Mouse (Mus musculus) adrenal gland, postnatal 4 days (tissue): ENCODE data around the gene Zfp119b. TPM values are rescaled to one million over a fixed set of nuclear protein-coding genes. Genes with fewer than 3 reads are reported as not detected.
"Not testable (repeated sequence)": the region's sequence is repeated elsewhere in the genome, so short reads cannot be mapped to it uniquely, and the experiment has no call there.

Experiments used
- DNase-seq, 2 experiments: peaks; one replicate each; pipeline ENCODE4 v3.0.0; 2021 to 2022; ENCODE audit warnings: low spot score in 2 of 2, mixed read lengths in 2 of 2
- total RNA-seq, 2 experiments: library from RNA; stranded (reverse); gene quantifications; 2 replicates each; pipeline ENCODE4 v1.2.3; 2021

Gene Zfp119b
- total RNA-seq, 2 experiments from 2014 or later, result 7.2 to 8.0 TPM

- peak in 1 of 2 experiments; percentile 2 for DNase-seq
Measured at GRCm38 (mm10) chr17:55957726-55958583, 8.7 kb upstream of the Zfp119b start.

DNA sequence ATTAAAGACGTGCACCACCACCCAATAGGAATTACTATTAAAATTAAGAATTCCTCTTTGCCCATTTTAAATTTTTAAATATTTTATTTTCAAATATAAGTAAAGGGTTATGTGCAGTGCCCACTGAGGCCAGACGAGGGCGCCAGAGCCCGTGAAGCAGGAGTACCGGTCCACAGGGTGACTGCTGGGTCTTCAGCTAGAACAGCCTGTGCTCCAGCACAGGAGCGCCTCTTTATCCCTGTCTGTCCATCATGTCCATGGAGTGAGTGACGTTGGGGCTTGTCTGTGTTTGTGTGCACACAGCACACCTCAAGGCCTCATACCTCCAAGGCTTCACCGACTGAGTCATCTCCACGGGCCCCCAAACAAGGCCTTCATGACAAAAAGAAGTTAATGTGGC, 7.9 kb upstream of the Zfp119b start:
- peak; percentile 33 to 60 for DNase-seq

DNA sequence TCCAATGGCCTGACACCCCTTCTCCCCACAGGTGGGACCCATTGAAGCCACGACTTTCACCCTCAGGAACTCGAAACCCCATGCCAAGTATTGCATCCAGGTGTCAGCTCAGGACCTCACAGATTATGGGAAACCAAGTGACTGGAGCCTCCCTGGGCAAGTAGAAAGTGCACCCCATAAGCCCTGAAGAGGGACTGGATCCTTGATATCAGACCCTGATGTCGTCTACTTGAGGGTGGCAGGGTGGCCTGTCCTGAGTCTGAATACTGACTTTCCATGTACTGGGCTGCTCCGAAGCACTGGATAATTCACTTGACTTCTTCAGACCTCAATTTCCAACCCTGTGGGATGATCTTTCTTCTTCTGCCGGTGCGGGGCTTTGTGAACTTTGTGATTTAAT, 7.3 kb upstream of the Zfp119b start:
- DNase-seq, result peak; percentile 2 to 3

DNA sequence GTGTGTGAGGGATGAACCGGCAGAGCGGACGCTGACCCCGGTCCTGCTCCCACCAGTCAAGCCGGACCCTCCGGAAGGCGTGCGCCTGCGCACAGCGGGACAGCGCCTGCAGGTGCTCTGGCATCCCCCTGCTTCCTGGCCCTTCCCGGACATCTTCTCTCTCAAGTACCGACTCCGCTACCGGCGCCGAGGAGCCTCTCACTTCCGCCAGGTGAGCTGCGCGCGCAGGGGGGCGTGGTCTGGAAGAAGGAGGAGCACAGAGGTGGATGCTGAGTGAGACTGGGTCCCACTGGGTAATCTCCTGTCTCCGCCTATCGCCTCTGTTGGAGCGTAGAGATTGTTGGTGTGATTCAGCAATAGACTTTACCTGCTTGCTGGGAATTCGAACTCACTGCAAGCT, 6.8 kb upstream of the Zfp119b start:
- peak; percentile 3 to 6 for DNase-seq

DNA sequence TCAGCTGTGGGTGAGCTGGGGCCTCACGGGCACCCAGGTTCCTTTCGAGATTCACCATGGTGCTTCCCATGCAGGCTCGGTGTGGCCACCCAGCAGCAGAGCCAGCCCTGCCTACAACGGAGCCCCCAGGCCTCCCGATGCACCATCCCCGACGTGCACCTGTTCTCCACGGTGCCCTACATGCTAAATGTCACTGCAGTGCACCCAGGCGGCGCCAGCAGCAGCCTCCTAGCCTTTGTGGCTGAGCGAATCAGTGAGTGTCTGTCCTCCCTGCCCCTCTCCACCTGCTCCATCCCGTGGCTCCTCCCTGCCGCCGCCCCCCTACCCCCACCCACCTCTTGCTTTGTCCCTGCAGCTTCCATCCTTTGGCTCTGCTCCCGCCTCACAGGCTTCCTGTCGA, 4.9 kb upstream of the Zfp119b start:
- peak in 1 of 2 experiments; percentile 1 for DNase-seq

DNA sequence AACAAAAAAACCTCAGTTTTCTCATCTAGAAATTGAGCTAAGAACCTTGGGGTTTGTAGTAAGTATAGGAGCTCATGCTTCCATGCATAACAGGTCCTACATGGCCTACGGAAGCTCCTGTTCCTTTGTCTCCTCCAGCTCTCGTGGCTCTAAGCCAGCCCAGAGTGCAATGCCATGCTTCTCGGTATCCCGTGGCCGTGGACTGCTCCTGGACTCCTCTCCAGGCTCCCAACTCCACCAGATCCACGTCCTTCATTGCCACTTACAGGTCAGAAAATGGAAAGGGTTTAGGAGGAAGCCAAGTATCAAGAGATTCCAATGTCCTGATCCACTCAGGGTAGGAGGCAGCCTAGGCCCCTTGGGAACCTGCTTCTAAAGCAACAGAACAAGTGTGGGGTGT, 4.5 kb upstream of the Zfp119b start:
- peak in 1 of 2 experiments; percentile 2 for DNase-seq

- DNase-seq, result peak in 1 of 2 experiments; percentile 1
Measured at GRCm38 (mm10) chr17:55952447-55953027, 3.2 kb upstream of the Zfp119b start, which contains the start of gene Ebi3. Gene Ebi3, plus strand, starts transcription at chr17:55952640.

- DNase-seq, result no peak
Measured at GRCm38 (mm10) chr17:55952041-55952440, 2.7 kb upstream of the Zfp119b start.

- no peak for DNase-seq
Measured at GRCm38 (mm10) chr17:55950601-55951000, 1.3 kb upstream of the Zfp119b start.

- no peak for DNase-seq
Measured at GRCm38 (mm10) chr17:55948647-55949046, 653 bp downstream of the Zfp119b start.

- DNase-seq, result no peak
Measured at GRCm38 (mm10) chr17:55945696-55946095, 3.6 kb downstream of the Zfp119b start.

GRCm38 (mm10) chr17:55944866-55945682, 4.2 kb downstream of the Zfp119b start:
- DNase-seq, result peak; percentile 78 to 81

DNA sequence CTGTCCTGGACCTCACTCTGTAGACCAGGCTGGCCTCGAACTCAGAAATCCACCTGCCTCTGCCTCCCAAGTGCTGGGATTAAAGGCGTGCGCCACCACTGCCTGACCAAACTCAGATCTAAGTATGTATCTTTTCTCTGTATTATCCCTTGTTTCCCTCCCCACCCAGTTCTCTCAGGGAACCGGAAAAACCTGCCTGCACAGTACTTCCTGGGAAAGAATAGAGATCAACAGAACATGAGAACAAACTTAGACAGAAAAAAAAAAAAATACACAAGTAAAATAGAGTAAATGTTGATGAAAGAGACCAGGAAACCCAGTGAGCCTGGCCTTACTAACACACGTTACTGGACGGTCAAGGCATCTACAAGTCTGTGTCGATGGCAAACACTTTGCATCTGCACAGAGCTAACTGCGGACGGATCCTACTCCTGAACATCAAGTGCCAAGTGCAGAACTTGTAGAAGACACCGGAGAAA, 4.9 kb downstream of the Zfp119b start:
- not testable (repeated sequence) for DNase-seq

DNA sequence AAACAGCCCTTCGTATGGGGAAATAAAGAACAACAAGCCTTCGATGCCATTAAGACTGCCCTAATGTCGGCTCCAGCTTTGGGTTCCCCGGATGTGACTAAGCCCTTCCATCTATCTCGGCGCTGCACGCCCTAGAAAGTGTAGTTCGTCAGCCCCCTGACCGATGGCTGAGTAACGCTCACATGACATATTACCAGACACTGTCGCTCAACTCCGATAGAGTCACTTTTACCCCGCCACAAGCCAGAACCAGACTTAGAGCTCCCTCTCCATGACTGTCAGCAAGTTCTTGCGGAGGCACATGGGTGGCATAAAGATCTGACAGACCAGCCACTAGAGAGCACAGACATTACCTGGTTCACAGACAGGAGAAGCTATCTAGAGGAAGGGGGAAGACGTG, 16.1 kb downstream of the Zfp119b start:
- DNase-seq, result no peak

- DNase-seq, result no peak
Measured at GRCm38 (mm10) chr17:55932635-55933034, 16.7 kb downstream of the Zfp119b start.

GRCm38 (mm10) chr17:55931553-55932502, 17.5 kb downstream of the Zfp119b start:
- peak in 1 of 2 experiments; percentile 24 for DNase-seq

DNA sequence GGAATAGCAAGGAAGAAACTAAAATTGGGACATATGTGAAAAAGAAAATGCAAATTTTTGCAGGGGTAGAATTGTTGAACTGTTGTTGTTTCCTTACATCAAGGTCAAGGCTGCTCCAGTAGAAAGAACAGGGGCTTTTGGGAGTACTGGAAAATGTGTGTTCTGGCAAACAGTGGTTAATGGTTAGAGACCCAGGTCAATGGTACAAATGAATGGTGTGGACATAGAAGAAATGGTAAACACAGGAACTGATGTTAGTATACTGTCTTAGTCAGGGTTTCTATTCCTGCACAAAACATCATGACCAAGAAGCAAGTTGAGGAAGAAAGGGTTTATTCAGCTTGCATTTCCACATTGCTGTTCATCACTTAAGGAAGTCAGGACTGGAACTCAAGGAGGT, 42.6 kb downstream of the Zfp119b start:
- no peak for DNase-seq

DNA sequence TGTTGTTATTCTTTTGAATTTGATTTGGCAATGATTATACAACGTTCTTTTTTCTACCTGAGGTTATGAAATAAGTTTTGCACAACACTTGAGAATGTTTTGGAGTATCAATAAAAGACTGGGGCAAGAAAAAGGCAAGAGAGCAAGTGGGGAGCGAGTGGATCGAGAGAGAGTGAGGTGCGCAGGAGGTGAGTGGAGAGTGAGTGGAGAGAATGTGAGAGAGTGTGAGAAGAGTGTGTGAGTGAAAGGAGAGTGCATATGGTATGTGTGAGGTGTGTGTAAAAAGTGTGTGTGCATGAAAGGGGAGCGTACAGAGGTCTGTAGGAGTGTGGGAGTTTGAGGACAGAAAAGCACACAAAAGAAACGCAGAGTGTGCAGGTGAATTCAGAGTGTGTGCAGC, 45.2 kb downstream of the Zfp119b start:
- DNase-seq, result no peak

DNA sequence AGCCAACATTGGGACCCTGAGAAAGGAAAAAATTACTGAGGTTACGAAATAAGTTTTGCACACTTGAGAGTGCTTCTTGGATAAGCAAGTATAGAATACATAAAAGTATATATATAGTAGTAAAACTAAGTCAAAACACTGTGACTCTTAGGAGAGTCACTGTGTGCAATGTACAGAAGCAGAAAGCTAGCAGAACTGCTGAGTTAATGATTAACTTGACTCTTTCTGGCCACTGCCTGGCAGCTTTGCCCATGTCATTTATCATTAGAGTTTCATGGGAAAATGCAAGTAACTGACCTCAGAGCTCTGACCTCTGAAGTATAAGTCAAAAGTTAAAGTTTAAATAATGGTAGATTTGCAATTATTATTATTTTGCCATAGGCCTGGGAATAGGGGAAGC, 45.6 kb downstream of the Zfp119b start:
- DNase-seq, result no peak

GRCm38 (mm10) chr17:55903087-55903486, 46.2 kb downstream of the Zfp119b start:
- DNase-seq, result no peak
